In genomic region chr3:130923615-130923958, GRCm38 (mm10) we compare ENCODE assay signal across 11 mouse cellular contexts.
DNase-seq lines count a peak whose midpoint lies in the region; ATAC-seq lines count a peak whose summit lies in the region.
"Had no signal": no experiment of that assay in that cellular context is flagged by ENCODE, and none has a peak within 500 bp of the region (broad histone marks: within the 10 kb centered on the region; RNA-seq: fewer than 3 reads in every experiment).

No protein-coding gene starts in this region.

- H3K27me3 ChIP-seq in heart, embryonic 12.5 days (replicated peaks): 0 out of 2 replicates have a peak, but pooled peaks cover 4% of the 10 kb centered on the region
- no peaks in the 10 kb centered on the region for H3K27me3 ChIP-seq in hindbrain, embryonic 14.5 days (ENCODE audit: control insufficient read depth, insufficient read depth, low read length)
- no peaks in the 10 kb centered on the region for H3K27me3 ChIP-seq in midbrain, embryonic 15.5 days (replicated peaks)

- H3K36me3 ChIP-seq in heart, embryonic 12.5 days: no peaks in the 10 kb centered on the region
- no peaks in the 10 kb centered on the region for H3K36me3 ChIP-seq in hindbrain, embryonic 14.5 days (replicated peaks; ENCODE audit: control insufficient read depth, insufficient read depth)
- no peaks in the 10 kb centered on the region for H3K36me3 ChIP-seq in midbrain, embryonic 15.5 days (replicated peaks)

- ATAC-seq in heart, embryonic 12.5 days (ENCODE audit: insufficient number of reproducible peaks, low FRiP score): no peak
- ATAC-seq in hindbrain, embryonic 14.5 days (ENCODE audit: low FRiP score): no peak
- peak; percentile 53; the same call in 1 of the 2 replicates for ATAC-seq in midbrain, embryonic 15.5 days (replicated peaks)

- H3K4me3 ChIP-seq in heart, embryonic 12.5 days: peak overlapping the region; percentile 25
- no peak overlapping the region; the same call in 1 of the 2 replicates for H3K4me3 ChIP-seq in hindbrain, embryonic 14.5 days (replicated peaks; ENCODE audit: low read length)
- peak overlapping the region; percentile 8; the same call in 1 of the 2 replicates for H3K4me3 ChIP-seq in midbrain, embryonic 15.5 days
- H3K4me3 ChIP-seq: megakaryocyte, embryonic 14.5 days had no signal

- no peak overlapping the region for H3K9ac ChIP-seq in heart, embryonic 12.5 days
- 0 out of 2 replicates have a peak overlapping the region, but pooled peaks have one; percentile 10 for H3K9ac ChIP-seq in hindbrain, embryonic 14.5 days
- H3K9ac ChIP-seq in midbrain, embryonic 15.5 days: no peak overlapping the region

- H3K4me2 ChIP-seq in heart, embryonic 12.5 days: peak overlapping the region; percentile 62
- H3K4me2 ChIP-seq in hindbrain, embryonic 14.5 days (replicated peaks): peak overlapping the region; percentile 38
- H3K4me2 ChIP-seq in midbrain, embryonic 15.5 days: peak overlapping the region; percentile 41

- H3K4me1 ChIP-seq in heart, embryonic 12.5 days (replicated peaks): peaks cover 15% of the 10 kb centered on the region
- peaks cover 19% of the 10 kb centered on the region; the same call in 1 of the 2 replicates for H3K4me1 ChIP-seq in hindbrain, embryonic 14.5 days (replicated peaks; ENCODE audit: control insufficient read depth, insufficient read depth, low read length)
- peaks cover 23% of the 10 kb centered on the region for H3K4me1 ChIP-seq in midbrain, embryonic 15.5 days
- H3K4me1 ChIP-seq: megakaryocyte, embryonic 14.5 days had no signal

- no peak overlapping the region for H3K27ac ChIP-seq in heart, embryonic 12.5 days (ENCODE audit: poor library complexity, severe bottlenecking)
- H3K27ac ChIP-seq in hindbrain, embryonic 14.5 days: no peak overlapping the region
- H3K27ac ChIP-seq in midbrain, embryonic 15.5 days: 0 out of 2 replicates have a peak overlapping the region, but pooled peaks have one; percentile 4

- DNase-seq in heart, postnatal 10 days: no peak
- DNase-seq in Muller cell, postnatal 12 days (ENCODE audit: inconsistent ontology term): peak; percentile 37
- no peak for DNase-seq in hindbrain, embryonic 14.5 days (ENCODE audit: low spot score)
- DNase-seq in urinary bladder, postnatal 10 days (ENCODE audit: low spot score): no peak
- DNase-seq in ovary, postnatal 36 days (ENCODE audit: low spot score): no peak
- no peak for DNase-seq in spleen, adult 12 weeks (ENCODE audit: low spot score)
- DNase-seq: adrenal gland, postnatal 14 days; kidney, postnatal 36 days had no signal

- WGBS in heart, embryonic 12.5 days: 45% methylated on average over 8 of the region's 8 CpGs
- 34% methylated on average over 8 of the region's 8 CpGs for WGBS in hindbrain, embryonic 14.5 days
- 15% methylated on average over 8 of the region's 8 CpGs for WGBS in midbrain, embryonic 15.5 days

- intact Hi-C loops in heart, postnatal 10 days (cut with DNase I): no loop called here

- peaks cover 3% of the 10 kb centered on the region; the same call in 1 of the 2 replicates for H3K9me3 ChIP-seq in heart, embryonic 12.5 days (replicated peaks)
- H3K9me3 ChIP-seq in hindbrain, embryonic 14.5 days (ENCODE audit: control insufficient read depth, low read length): no peaks in the 10 kb centered on the region
- no peaks in the 10 kb centered on the region for H3K9me3 ChIP-seq in midbrain, embryonic 15.5 days
